Mouse (Mus musculus) heart, adult 2 months (tissue): ENCODE results near the gene Prex1. TPM values are rescaled to one million over a fixed set of nuclear protein-coding genes. Genes with fewer than 3 reads are reported as not detected.

Source experiments
- DNase-seq, 2 experiments: peaks; one replicate each; pipeline ENCODE4 v3.0.0; 2021
- H3K27ac ChIP-seq: fragments of 200-600 bp; 2 replicates; pipeline ENCODE4 v1.8.1; 2022
- H3K27me3 ChIP-seq: fragments of 200-500 bp; 2 replicates; pipeline ENCODE4 v1.6.1; 2012; ENCODE audit warnings: mild to moderate bottlenecking, low read length, inconsistent platforms, mixed read lengths; ENCODE audit not compliant: control insufficient read depth, insufficient read depth
- H3K36me3 ChIP-seq: fragments of 200-500 bp; 2 replicates; pipeline ENCODE4 v1.6.1; 2012; ENCODE audit warnings: low read length, inconsistent platforms; ENCODE audit not compliant: control insufficient read depth, insufficient read depth
- H3K4me1 ChIP-seq: fragments of 200-500 bp; 2 replicates; pipeline ENCODE4 v1.6.1; 2011; ENCODE audit warnings: low read length; ENCODE audit not compliant: control insufficient read depth, insufficient read depth
- H3K4me3 ChIP-seq: fragments of 200-600 bp; 2 replicates; pipeline ENCODE4 v1.8.1; 2022
- H3K79me2 ChIP-seq: fragments of 200-500 bp; replicated peaks from 2 replicates; pipeline ENCODE4 v1.6.1; 2012; ENCODE audit warnings: mild to moderate bottlenecking, inconsistent platforms, low read length, moderate library complexity, mixed read lengths; ENCODE audit not compliant: control insufficient read depth, insufficient read depth
- H3K9ac ChIP-seq: fragments of 200-500 bp; 2 replicates; pipeline ENCODE4 v1.6.1; 2012; ENCODE audit warnings: low read depth, mild to moderate bottlenecking, control low read depth, inconsistent platforms, low read length, mixed read lengths
- CTCF ChIP-seq: fragments of 200-600 bp; IDR thresholded peaks from 2 replicates; pipeline ENCODE4 v1.8.1; 2022; ENCODE audit warnings: antibody characterized with exemption, mild to moderate bottlenecking, moderate library complexity
- EP300 ChIP-seq: fragments of 200-500 bp; IDR thresholded peaks from 2 replicates; pipeline ENCODE4 v1.6.1; 2011; ENCODE audit warnings: low read depth, low read length, control low read depth; ENCODE audit not compliant: insufficient read depth
- POLR2A ChIP-seq: fragments of 200-500 bp; IDR thresholded peaks from 2 replicates; pipeline ENCODE4 v1.6.1; 2011; ENCODE audit warnings: mild to moderate bottlenecking, low read depth, low read length, control low read depth; ENCODE audit not compliant: insufficient read depth
- WGBS: fragments of 180-500 bp; shearing (Covaris S2); methylation state at CpG from one replicate; pipeline ENCODE4 v1.1.7; 2018; 5-methylcytosine and 5-hydroxymethylcytosine counted together
- intact Hi-C: fragments of 180-260 bp; cut with DNase I; formaldehyde crosslinking; loops from one replicate; pipeline ENCODE4 v1.15.1; 2025
- polyA plus RNA-seq: library from polyadenylated mRNA; depleted of rRNA; stranded (reverse); fragments of >200 nt; gene quantifications from 2 replicates; pipeline ENCODE4 v1.2.3, GENCODE M21; 2012
- total RNA-seq, 2 experiments: library from RNA; stranded (reverse); gene quantifications; 2 replicates each; pipeline ENCODE4 v1.2.3; 2021

The Prex1 gene
- total and polyA plus RNA-seq, 3 experiments: 5.2 to 9.8 (median 6.0) TPM

- Histone ChIP-seq H3K4me1 (no peaks in the 10 kb centered on the region), H3K27me3 (no peaks in the 10 kb centered on the region), H3K36me3 (no peaks in the 10 kb centered on the region), H3K27ac (no peak overlapping the region), H3K4me3 (no peak overlapping the region), H3K79me2 (no peaks in the 10 kb centered on the region), H3K9ac (no peak overlapping the region)
- intact Hi-C loops: loop anchor here (5.0 kb wide), 1 partner anchor 47 kb away; no protein-coding TSS in a partner anchor
- no peak for DNase-seq
- TF ChIP-seq EP300: no peak
- no peak for TF ChIP-seq CTCF
- TF ChIP-seq POLR2A: no peak
- 54% methylated on average over 2 of the region's 2 CpGs for WGBS
Observed at GRCm38 (mm10) chr2:166719930-166720305, 6.3 kb upstream of the Prex1 start.

GRCm38 (mm10) chr2:166719301-166719929, 5.8 kb upstream of the Prex1 start:
- Histone ChIP-seq H3K4me1 (peaks cover 1% of the 10 kb centered on the region), H3K4me3 (no peak overlapping the region), H3K9ac (no peak overlapping the region), H3K27ac (no peak overlapping the region), H3K27me3 (no peaks in the 10 kb centered on the region), H3K36me3 (no peaks in the 10 kb centered on the region), H3K79me2 (no peaks in the 10 kb centered on the region)
- no peak for DNase-seq
- intact Hi-C loops: no loop called here
- no peak for TF ChIP-seq POLR2A
- no peak for TF ChIP-seq EP300
- TF ChIP-seq CTCF: no peak
- WGBS: 93% methylated on average over 1 of the region's 1 CpGs

- H3K79me2 ChIP-seq: no peaks in the 10 kb centered on the region
- peaks cover 3% of the 10 kb centered on the region for H3K4me1 ChIP-seq
- no peaks in the 10 kb centered on the region for H3K27me3 ChIP-seq
- no peak overlapping the region for H3K4me3 ChIP-seq
- H3K9ac ChIP-seq: no peak overlapping the region
- WGBS: 90% methylated on average over 7 of the region's 7 CpGs
- no peak for DNase-seq
- TF ChIP-seq EP300: no peak
- no peak for TF ChIP-seq CTCF
- no peak for TF ChIP-seq POLR2A
- intact Hi-C loops: no loop called here
- H3K27ac ChIP-seq: no peak overlapping the region
- no peaks in the 10 kb centered on the region for H3K36me3 ChIP-seq
Observed at GRCm38 (mm10) chr2:166716067-166716466, 2.4 kb upstream of the Prex1 start.

- no peak for TF ChIP-seq EP300
- no peak for TF ChIP-seq POLR2A
- TF ChIP-seq CTCF: no peak
- intact Hi-C loops: loop anchor here (2.0 to 5.0 kb wide), 4 partner anchors 57 to 122 kb away; no protein-coding TSS in a partner anchor
- H3K36me3 ChIP-seq: no peaks in the 10 kb centered on the region
- peaks cover 3% of the 10 kb centered on the region for H3K4me1 ChIP-seq
- WGBS: 10% methylated on average over 11 of the region's 11 CpGs
- no peaks in the 10 kb centered on the region for H3K27me3 ChIP-seq
- H3K9ac ChIP-seq: peak overlapping the region; percentile 55
- H3K27ac ChIP-seq: peak overlapping the region; percentile 40
- peak overlapping the region; percentile 68 for H3K4me3 ChIP-seq
- no peaks in the 10 kb centered on the region for H3K79me2 ChIP-seq
- DNase-seq: no peak
Observed at GRCm38 (mm10) chr2:166714427-166714699, 731 bp upstream of the Prex1 start.

- WGBS: 1% methylated on average over 56 of the region's 64 CpGs
- peak overlapping the region; percentile 67 for H3K27ac ChIP-seq
- peaks cover 3% of the 10 kb centered on the region for H3K4me1 ChIP-seq
- TF ChIP-seq CTCF (no peak), POLR2A (no peak), EP300 (no peak)
- no peaks in the 10 kb centered on the region for H3K27me3 ChIP-seq
- H3K4me3 ChIP-seq: peak overlapping the region; percentile 89
- H3K79me2 ChIP-seq: no peaks in the 10 kb centered on the region
- intact Hi-C loops: loop anchor here (5.0 kb wide), 3 partner anchors 56 to 106 kb away; no protein-coding TSS in a partner anchor
- H3K36me3 ChIP-seq: no peaks in the 10 kb centered on the region
- peak in 1 of 2 experiments; percentile 44 for DNase-seq
- H3K9ac ChIP-seq: peak overlapping the region; percentile 84
Observed at GRCm38 (mm10) chr2:166712801-166713689, 587 bp downstream of the Prex1 start.

GRCm38 (mm10) chr2:166712310-166712709, 1.3 kb downstream of the Prex1 start:
- 15% methylated on average over 4 of the region's 4 CpGs for WGBS
- Histone ChIP-seq H3K79me2 (no peaks in the 10 kb centered on the region), H3K36me3 (no peaks in the 10 kb centered on the region), H3K27me3 (no peaks in the 10 kb centered on the region), H3K4me1 (peaks cover 3% of the 10 kb centered on the region), H3K27ac (no peak overlapping the region; the same call in 1 of the 2 replicates), H3K9ac (no peak overlapping the region), H3K4me3 (no peak overlapping the region; the same call in 1 of the 2 replicates)
- no peak for TF ChIP-seq POLR2A
- no peak for TF ChIP-seq EP300
- TF ChIP-seq CTCF: no peak
- no peak for DNase-seq
- intact Hi-C loops: loop anchor here (5.0 kb wide), 3 partner anchors 55 to 105 kb away; no protein-coding TSS in a partner anchor
